Mouse (Mus musculus): Measurements from ENCODE around the gene Zfp385a.

Gene Zfp385a

DNA sequence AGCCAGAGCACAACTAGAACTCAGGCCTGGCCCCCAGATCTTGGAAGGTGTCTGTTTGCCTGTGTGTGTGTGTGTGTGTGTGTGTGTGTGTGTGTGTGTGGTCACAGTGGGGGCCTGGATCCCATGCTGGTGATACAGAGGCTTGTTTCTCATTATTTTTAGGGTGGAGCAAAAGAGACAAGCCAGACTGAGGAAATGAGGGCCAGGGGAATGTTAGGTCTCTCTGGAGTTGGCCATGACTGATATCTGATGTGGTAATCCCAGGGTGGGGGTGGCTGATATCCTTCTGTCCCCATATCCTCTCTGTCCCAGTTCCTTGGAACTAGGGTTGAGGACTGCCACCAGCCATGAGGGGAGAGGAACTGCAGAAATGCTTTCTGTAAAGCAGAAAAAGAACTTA is 22.8 kb downstream of the Zfp385a start:
- in situ Hi-C loops (cut with MboI; ENCODE audit: low pct_unique_long_range_greater_than_20kb in 1 of 2, low sequenced_read_pairs in 2 of 2, unreplicated experiment in 1 of 2), result loop anchor here in 1 of 2 experiments (25.0 kb wide), 1 partner anchor 305 kb away; the partner anchor contains the start of gene Hoxc4

DNA sequence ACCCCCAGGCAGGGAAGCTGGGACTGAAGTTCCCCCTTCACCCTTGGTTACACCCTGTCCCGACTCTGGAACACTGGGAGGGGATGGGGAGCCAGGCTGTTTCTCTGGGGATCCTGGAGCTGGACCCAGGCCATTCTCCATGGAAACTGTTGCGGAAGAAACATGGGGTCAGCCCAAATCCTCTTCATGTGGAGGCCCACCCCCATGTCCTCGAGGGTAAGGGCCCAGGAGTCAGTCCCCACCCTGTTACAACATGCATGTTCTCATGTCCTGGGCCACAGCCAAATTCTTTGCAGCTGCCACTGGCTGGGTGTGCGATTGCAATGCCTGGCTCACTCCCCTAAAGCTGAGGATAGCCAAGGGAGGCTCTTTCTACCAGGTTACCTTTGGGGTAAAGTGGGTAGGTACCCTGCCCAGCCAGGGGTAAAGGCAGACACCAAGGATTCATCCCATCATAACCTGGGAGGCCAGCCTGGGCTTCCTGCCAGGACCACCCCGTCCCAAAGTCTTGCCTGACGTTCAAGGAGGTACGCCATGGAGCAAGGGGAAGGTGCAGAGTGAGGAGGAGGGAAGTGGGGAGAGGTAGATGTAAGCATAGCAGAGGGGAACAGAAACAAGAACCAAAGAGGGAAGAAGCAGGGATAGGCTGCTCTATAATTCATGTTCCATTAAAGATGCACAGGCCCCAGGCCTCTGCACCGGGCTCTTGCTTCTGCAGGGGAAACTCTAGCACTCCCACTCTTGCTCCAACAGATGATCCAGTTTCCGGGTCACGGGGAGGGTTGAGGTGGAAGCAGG is 23.7 kb downstream of the Zfp385a start:
- in situ Hi-C loops (cut with MboI; ENCODE audit: low pct_unique_long_range_greater_than_20kb in 1 of 2, low sequenced_read_pairs in 2 of 2, unreplicated experiment in 1 of 2), result loop anchor here in 1 of 2 experiments (25.0 kb wide), 1 partner anchor 304 kb away; the partner anchor contains the start of gene Hoxc4

DNA sequence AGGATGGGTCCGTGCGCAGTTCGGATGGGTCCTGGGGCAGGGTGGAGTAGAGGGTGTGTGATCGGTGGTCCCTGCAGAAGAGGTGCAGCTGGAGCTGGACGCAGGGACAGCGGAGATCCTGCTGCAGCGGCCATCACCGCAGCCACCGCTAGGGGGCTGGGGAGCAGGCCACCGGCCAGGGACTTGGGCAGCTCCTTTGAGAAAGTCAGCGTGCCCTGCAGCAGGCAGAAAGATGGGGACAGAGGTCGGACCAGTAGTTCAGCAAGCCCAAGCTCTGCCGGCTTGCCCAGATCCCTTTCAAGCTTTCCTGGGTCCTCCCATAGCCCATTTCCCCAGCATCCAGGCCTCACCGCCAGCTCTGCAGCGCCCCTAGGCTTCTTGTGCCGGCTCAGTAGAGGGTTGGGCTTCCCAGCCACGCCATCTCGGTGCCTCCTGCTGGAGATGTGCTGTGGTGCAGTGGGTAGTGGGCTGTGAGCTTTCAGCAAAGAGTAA is 24.8 kb downstream of the Zfp385a start:
- in situ Hi-C loops (cut with MboI; ENCODE audit: low pct_unique_long_range_greater_than_20kb in 1 of 2, low sequenced_read_pairs in 2 of 2, unreplicated experiment in 1 of 2), result loop anchor here in 1 of 2 experiments (25.0 kb wide), 1 partner anchor 303 kb away; the partner anchor contains the start of gene Hoxc4

GRCm38 (mm10) chr15:103314181-103314580 is 25.7 kb downstream of the Zfp385a start:
- in situ Hi-C loops (cut with MboI; ENCODE audit: low pct_unique_long_range_greater_than_20kb in 1 of 2, low sequenced_read_pairs in 2 of 2, unreplicated experiment in 1 of 2), result loop anchor here (5.0 to 25.0 kb wide), 2 partner anchors 302 to 327 kb away; partner anchors contain the start of gene Hoxc4 (in 1 of the 2)

DNA sequence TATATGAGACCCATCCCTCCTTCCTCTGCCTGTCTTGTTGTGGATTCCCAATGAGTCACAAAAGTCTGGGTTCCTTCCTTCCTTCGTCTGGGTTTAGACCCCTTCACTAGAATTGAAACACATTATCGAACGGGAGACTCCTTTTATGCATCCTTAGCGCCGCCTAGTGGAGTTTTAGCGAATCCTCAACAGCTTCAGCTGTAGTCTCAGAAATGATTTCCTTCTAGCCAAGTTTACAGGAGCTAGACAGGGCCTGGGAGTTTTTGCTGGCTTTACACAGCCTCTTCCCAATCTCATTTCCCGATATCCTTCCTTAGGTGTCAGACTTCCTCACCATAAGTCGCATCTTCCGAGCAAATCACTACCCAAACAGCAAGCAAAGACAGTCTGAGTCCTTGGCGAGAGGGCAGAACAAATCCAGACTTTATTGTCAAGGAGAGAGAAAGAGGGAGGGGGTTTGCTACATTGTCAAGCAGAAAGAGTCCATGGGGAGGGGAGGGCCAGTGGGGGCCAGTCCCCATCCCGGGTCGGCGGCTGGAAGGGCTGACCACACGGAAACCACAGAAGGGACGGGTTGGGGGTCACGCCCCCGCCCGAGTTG is 26.3 kb downstream of the Zfp385a start:
- in situ Hi-C loops (cut with MboI; ENCODE audit: low pct_unique_long_range_greater_than_20kb in 1 of 2, low sequenced_read_pairs in 2 of 2, unreplicated experiment in 1 of 2), result loop anchor here (5.0 to 25.0 kb wide), 2 partner anchors 301 to 326 kb away; partner anchors contain the start of gene Hoxc4 (in 1 of the 2)

DNA sequence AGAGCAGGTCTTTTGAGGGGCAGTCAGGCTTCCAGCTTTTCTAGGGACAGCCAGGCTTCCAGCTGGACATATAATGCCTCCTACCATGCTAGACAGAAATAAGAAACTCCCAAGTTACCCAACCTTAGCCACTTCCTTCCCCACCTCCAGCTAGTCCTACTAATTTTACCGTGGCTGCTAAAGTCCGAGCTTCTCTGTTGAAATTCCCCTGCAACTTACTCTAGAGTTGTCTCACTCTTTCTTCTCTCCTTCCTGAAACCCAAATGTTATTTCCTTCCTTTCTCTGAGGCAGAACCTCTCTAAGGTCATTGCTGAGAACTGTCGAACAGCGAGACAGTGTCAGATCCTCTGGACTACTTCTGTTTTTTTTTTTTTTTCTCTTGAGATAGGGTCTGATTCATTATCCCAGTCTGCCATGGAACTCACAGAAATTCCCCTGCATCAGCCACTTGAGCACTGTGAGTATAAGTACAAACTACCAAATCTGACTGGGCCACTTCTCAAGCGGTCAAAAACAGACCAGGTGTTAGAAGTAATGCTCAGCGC is 29.5 kb downstream of the Zfp385a start, which contains the start of gene Gpr84:
Gene Gpr84, minus strand, starts transcription at position 248 of the 546 bp plus-strand sequence.
- in situ Hi-C loops (cut with MboI; ENCODE audit: low pct_unique_long_range_greater_than_20kb in 1 of 2, low sequenced_read_pairs in 2 of 2, unreplicated experiment in 1 of 2), result loop anchor here (5.0 to 25.0 kb wide), 2 partner anchors 298 to 323 kb away; partner anchors contain the start of gene Hoxc4 (in 1 of the 2)

DNA sequence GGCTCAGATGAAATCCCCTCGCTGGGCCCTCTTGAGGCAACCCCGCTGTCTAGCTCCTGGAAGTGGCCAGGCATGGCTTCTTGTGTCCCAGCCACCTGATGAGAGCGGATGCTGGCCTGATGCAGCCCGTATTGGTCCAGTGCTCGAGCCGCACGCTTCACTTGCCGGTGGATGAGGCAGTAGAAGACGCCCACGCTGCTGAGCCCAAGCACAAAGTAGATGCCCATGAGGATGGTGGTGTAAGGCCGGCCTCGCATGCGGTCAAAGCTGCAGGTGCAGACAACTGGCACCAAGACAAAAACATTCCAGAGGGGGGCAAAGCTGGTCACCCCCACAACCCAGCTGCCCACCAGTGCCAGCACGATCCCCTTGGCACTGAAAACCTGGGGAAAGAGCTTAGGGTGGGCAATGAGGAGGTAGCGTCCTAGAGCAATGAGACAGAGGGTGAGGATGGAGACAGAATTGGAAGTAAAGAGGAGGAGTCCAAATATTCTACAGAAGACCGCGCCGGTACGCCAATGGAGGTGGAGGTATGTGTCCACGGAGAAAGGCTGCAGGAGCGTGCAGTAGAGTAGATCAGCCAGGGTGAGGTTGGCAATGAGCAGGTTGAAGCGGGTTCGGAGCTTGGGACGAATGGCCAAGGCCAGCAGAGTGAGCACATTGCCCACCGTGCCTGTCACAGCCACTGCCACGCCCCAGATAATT is 30.9 kb downstream of the Zfp385a start:
- in situ Hi-C loops (cut with MboI; ENCODE audit: low pct_unique_long_range_greater_than_20kb in 1 of 2, low sequenced_read_pairs in 2 of 2, unreplicated experiment in 1 of 2), result loop anchor here (5.0 to 25.0 kb wide), 2 partner anchors 122 to 297 kb away; partner anchors contain the start of gene Hoxc4 (in 1 of the 2)

DNA sequence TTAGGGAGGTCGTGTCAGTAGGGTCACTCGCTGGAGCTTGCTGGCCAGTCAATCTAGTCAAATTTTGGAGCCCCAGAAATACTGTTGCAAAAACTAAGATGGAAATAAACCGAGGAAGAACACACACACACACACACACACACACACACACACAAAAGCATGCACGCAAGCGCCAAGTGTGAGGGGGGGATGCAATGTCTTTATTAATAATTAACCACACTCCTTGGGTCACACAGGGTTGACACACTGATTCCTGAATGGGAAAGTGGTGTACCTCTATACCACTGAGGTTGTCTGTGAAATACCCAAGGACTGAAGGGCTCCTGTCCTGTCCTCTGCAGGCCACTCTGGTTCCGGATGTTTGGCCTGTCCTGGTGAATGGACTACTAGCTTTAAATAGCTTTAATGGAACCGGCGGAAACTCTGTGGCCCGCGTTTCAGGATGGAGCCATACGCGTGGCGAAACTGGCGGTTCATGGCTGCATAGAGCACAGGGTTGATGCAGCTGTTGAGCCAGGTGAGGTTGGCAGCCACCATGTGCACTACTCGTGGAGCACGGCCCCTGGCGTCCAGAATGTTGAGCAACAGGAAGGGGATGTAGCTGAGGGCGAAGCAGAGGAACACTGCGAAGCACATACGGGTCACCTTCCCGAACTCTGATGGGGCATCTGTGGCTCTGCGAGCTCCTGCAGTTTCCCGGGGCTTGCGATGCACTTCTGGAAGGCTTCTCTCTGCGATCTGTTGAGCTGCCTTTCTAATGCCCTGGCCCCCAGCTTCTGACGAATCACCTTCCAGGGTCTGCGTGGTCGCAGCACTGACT is 31.6 kb downstream of the Zfp385a start:
- in situ Hi-C loops (cut with MboI; ENCODE audit: low pct_unique_long_range_greater_than_20kb in 1 of 2, low sequenced_read_pairs in 2 of 2, unreplicated experiment in 1 of 2), result loop anchor here (5.0 to 25.0 kb wide), 2 partner anchors 121 to 296 kb away; partner anchors contain the start of gene Hoxc4 (in 1 of the 2)

DNA sequence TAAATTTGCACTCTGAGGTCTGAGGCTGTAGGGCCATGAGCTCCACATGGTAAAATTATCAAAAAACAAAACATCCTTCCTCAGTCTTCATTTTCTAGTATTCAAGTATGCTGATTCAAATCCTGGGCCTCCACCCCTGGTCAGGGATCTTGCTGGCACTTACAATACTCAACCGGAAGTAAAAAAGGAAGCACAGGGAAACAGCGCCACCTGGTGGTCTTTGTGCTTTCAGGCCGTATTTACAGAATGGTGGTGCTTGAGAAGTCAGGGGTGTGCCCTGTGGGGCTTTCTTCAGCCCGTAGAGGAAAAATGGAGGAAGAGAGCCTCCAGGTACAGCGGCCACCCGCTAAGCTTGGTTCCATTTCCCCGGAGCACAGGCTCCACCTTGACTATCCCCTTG is 32.8 kb downstream of the Zfp385a start:
- in situ Hi-C loops (cut with MboI; ENCODE audit: low pct_unique_long_range_greater_than_20kb in 1 of 2, low sequenced_read_pairs in 2 of 2, unreplicated experiment in 1 of 2), result loop anchor here (5.0 to 25.0 kb wide), 2 partner anchors 120 to 295 kb away; partner anchors contain the start of gene Hoxc4 (in 1 of the 2)

DNA sequence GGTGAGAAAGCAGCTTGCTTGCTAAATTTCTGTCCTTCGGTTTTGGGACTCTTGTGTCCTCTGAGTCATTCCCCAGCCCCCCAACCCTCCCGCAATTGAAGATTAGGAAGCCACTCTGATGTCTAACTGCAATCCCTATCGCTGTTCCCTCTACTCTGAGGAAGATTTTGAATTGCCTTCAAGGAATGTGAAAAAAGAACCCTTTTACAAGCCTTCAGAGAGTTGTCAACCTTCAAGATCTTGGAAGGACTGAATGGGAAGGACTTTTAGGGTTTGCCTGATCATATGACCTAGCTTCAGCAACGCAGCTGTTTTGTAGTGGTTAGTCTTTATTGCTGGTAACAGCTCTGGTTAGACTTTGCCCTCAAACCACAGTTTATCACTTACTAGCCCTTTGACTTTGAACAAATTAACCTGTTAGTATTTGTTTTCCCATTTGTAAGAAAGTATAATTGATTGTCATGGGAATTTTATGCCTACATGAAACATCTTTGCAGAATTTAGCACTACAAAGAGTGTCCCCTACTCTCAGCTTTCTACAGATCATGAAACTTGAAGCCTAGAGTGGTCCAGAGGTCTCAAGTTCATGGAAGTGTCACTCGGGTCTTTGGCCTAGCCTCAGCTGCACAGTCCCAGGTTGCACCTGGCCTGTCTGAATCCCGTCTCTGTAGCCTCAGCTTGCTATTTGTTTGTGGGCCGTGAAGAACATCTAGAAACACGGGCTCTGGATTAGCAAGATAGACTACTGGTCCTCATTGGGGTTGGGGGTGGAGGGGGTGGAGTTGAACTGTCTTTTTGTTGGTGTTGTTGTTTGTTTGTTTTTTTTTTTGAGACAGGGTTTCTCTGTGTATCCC is 33.9 kb downstream of the Zfp385a start:
- in situ Hi-C loops (cut with MboI; ENCODE audit: low pct_unique_long_range_greater_than_20kb in 1 of 2, low sequenced_read_pairs in 2 of 2, unreplicated experiment in 1 of 2), result loop anchor here (5.0 to 25.0 kb wide), 2 partner anchors 119 to 294 kb away; partner anchors contain the start of gene Hoxc4 (in 1 of the 2)

GRCm38 (mm10) chr15:103305070-103305678 is 34.7 kb downstream of the Zfp385a start:
- in situ Hi-C loops (cut with MboI; ENCODE audit: low pct_unique_long_range_greater_than_20kb in 1 of 2, low sequenced_read_pairs in 2 of 2, unreplicated experiment in 1 of 2), result loop anchor here (5.0 to 25.0 kb wide), 2 partner anchors 118 to 293 kb away; partner anchors contain the start of gene Hoxc4 (in 1 of the 2)

- in situ Hi-C loops (cut with MboI; ENCODE audit: low pct_unique_long_range_greater_than_20kb in 1 of 2, low sequenced_read_pairs in 2 of 2, unreplicated experiment in 1 of 2), result loop anchor here in 1 of 2 experiments (25.0 kb wide), 1 partner anchor 292 kb away; the partner anchor contains the start of gene Hoxc4
Measured at GRCm38 (mm10) chr15:103304616-103304969, 35.3 kb downstream of the Zfp385a start.

GRCm38 (mm10) chr15:103303916-103304615 is 35.8 kb downstream of the Zfp385a start:
- in situ Hi-C loops (cut with MboI; ENCODE audit: low pct_unique_long_range_greater_than_20kb in 1 of 2, low sequenced_read_pairs in 2 of 2, unreplicated experiment in 1 of 2), result loop anchor here in 1 of 2 experiments (25.0 kb wide), 1 partner anchor 292 kb away; the partner anchor contains the start of gene Hoxc4

DNA sequence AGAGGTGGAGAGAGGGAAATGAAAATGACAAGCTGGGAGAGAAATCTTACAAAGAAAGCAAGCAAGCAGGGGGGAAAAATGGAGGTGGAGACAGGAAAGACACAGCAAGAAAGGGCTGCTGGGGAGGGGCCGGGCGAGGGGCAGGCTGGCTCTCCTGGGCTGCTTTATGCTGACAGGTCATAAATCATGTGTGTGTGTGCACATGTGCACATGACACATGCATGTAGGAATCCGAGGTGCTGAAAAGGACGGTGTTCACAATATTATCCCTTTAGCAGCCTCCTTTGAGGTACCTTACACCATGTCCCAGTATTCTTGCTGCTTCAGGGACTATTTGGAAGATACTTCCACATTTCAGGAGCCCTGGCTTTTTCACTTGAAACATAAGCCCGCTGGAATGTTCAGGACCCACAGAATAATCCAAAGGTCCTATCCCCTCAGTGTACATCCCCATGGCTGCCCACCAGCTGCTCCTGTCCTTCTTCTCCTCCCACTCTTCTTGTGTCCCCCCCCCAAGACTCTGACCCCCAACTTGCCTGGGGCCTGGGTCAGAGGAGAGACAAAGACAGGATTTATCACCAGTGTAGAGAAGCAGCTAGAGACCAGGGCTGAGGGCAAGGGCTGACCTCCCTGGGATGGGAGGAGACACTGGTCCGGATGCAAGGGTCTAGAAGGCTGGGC is 37.4 kb downstream of the Zfp385a start:
- in situ Hi-C loops (cut with MboI; ENCODE audit: low pct_unique_long_range_greater_than_20kb in 1 of 2, low sequenced_read_pairs in 2 of 2, unreplicated experiment in 1 of 2), result loop anchor here in 1 of 2 experiments (25.0 kb wide), 1 partner anchor 290 kb away; the partner anchor contains the start of gene Hoxc4

All from mouse embryonic stem cell (cell line).